ENCODE assay signal across 13 mouse cellular contexts in genomic region chr4:136123792-136124161, GRCm38 (mm10). TPM values are rescaled to one million over a fixed set of nuclear protein-coding genes. Genes with fewer than 3 reads are reported as not detected.
A peak's percentile ranks its signal among the peaks of the same experiment; 100 is the strongest.
DNase-seq lines count a peak whose midpoint lies in the region; ATAC-seq and TF ChIP-seq lines count a peak whose summit lies in the region.
"Had no signal": no experiment of that assay in that cellular context is flagged by ENCODE, and none has a peak within 500 bp of the region (broad histone marks: within the 10 kb centered on the region; RNA-seq: fewer than 3 reads in every experiment).

No protein-coding gene starts in this region.

- no peaks in the 10 kb centered on the region for H3K9me3 ChIP-seq in heart, embryonic 11.5 days (replicated peaks; ENCODE audit: control insufficient read depth, low read length)
- no peaks in the 10 kb centered on the region for H3K9me3 ChIP-seq in kidney, embryonic 16.5 days (ENCODE audit: low read length)
- no peaks in the 10 kb centered on the region for H3K9me3 ChIP-seq in intestine, embryonic 16.5 days (ENCODE audit: control insufficient read depth, low read length)
- no peaks in the 10 kb centered on the region for H3K9me3 ChIP-seq in lung, postnatal 0 days (ENCODE audit: low read length)
- H3K9me3 ChIP-seq: embryonic facial prominence, embryonic 12.5 days; limb, embryonic 13.5 days had no signal

- no peak for DNase-seq in heart, postnatal 25 days (ENCODE audit: low spot score)
- DNase-seq in kidney, postnatal 10 days: no peak
- no peak for DNase-seq in adrenal gland, adult 8-10 months
- no peak for DNase-seq in lung, postnatal 0 days (ENCODE audit: low spot score)
- DNase-seq: cerebellum, adult 11-12 months; gastrocnemius, postnatal 10 days; lung, adult 2 months had no signal

- H3K27ac ChIP-seq in heart, embryonic 11.5 days (ENCODE audit: low read depth, low read length): 0 out of 2 replicates have a peak overlapping the region, but pooled peaks have one; percentile 38
- peak overlapping the region; percentile 74; the same call in 1 of the 2 replicates for H3K27ac ChIP-seq in kidney, embryonic 16.5 days (ENCODE audit: low read length)
- H3K27ac ChIP-seq in intestine, embryonic 16.5 days (ENCODE audit: low read length): peak overlapping the region; percentile 58
- no peak overlapping the region for H3K27ac ChIP-seq in lung, postnatal 0 days (ENCODE audit: low read length)
- H3K27ac ChIP-seq: limb, embryonic 13.5 days had no signal

- no peak for ATAC-seq in heart, embryonic 11.5 days (replicated peaks; ENCODE audit: insufficient number of reproducible peaks, low FRiP score, low TSS enrichment)
- no peak for ATAC-seq in kidney, embryonic 16.5 days (ENCODE audit: low FRiP score, low TSS enrichment)
- ATAC-seq in intestine, embryonic 16.5 days: peak; percentile 15; the same call in 1 of the 2 replicates
- ATAC-seq in lung, postnatal 0 days: no peak

- no peak overlapping the region for H3K4me2 ChIP-seq in heart, embryonic 11.5 days
- H3K4me2 ChIP-seq in kidney, embryonic 16.5 days (replicated peaks; ENCODE audit: low read depth, low read length): no peak overlapping the region
- H3K4me2 ChIP-seq in intestine, embryonic 16.5 days (ENCODE audit: low read depth, low read length): no peak overlapping the region
- H3K4me2 ChIP-seq in lung, postnatal 0 days (replicated peaks; ENCODE audit: low read depth, low read length): no peak overlapping the region
- H3K4me2 ChIP-seq: embryonic facial prominence, embryonic 12.5 days; limb, embryonic 13.5 days had no signal

- H3K4me3 ChIP-seq in heart, embryonic 11.5 days (ENCODE audit: low read depth, low read length): no peak overlapping the region
- H3K4me3 ChIP-seq in kidney, embryonic 16.5 days (ENCODE audit: low read length): no peak overlapping the region
- H3K4me3 ChIP-seq in C2C12 (ENCODE audit: insufficient read depth, poor library complexity, severe bottlenecking): no peak overlapping the region
- H3K4me3 ChIP-seq in intestine, embryonic 16.5 days (ENCODE audit: low read length): no peak overlapping the region
- no peak overlapping the region for H3K4me3 ChIP-seq in lung, postnatal 0 days (ENCODE audit: low read depth, low read length)
- H3K4me3 ChIP-seq: embryonic facial prominence, embryonic 12.5 days; limb, embryonic 13.5 days had no signal

- H3K4me1 ChIP-seq in heart, embryonic 11.5 days (ENCODE audit: control insufficient read depth, insufficient read depth, low read length): peaks cover 24% of the 10 kb centered on the region
- peaks cover 31% of the 10 kb centered on the region for H3K4me1 ChIP-seq in kidney, embryonic 16.5 days (ENCODE audit: insufficient read depth, low read length)
- peaks cover 14% of the 10 kb centered on the region for H3K4me1 ChIP-seq in intestine, embryonic 16.5 days (ENCODE audit: control insufficient read depth, insufficient read depth, low read length)
- H3K4me1 ChIP-seq in lung, postnatal 0 days (ENCODE audit: insufficient read depth, low read depth, low read length): no peaks in the 10 kb centered on the region

- H3K79me2 ChIP-seq in C2C12 (ENCODE audit: control insufficient read depth, insufficient read depth): no peaks in the 10 kb centered on the region

- WGBS in heart, embryonic 11.5 days (ENCODE audit: insufficient replicate concordance): 81% methylated on average over 3 of the region's 3 CpGs
- WGBS in kidney, embryonic 16.5 days: 87% methylated on average over 3 of the region's 3 CpGs
- 80% methylated on average over 3 of the region's 3 CpGs for WGBS in intestine, embryonic 16.5 days
- 80% methylated on average over 3 of the region's 3 CpGs for WGBS in lung, postnatal 0 days

- H3ac ChIP-seq in C2C12 (ENCODE audit: control insufficient read depth, insufficient read length, low read depth): peak overlapping the region; percentile 26

- no peak overlapping the region for H3K9ac ChIP-seq in heart, embryonic 11.5 days (ENCODE audit: low read depth, low read length)
- H3K9ac ChIP-seq in kidney, embryonic 16.5 days (replicated peaks; ENCODE audit: low read length): no peak overlapping the region
- no peak overlapping the region for H3K9ac ChIP-seq in intestine, embryonic 16.5 days (ENCODE audit: low read depth, low read length)
- no peak overlapping the region for H3K9ac ChIP-seq in lung, postnatal 0 days (replicated peaks; ENCODE audit: low read depth)
- H3K9ac ChIP-seq: embryonic facial prominence, embryonic 12.5 days; limb, embryonic 13.5 days had no signal

- H3K27me3 ChIP-seq in heart, embryonic 11.5 days (ENCODE audit: control insufficient read depth, insufficient read depth, low read length): no peaks in the 10 kb centered on the region
- no peaks in the 10 kb centered on the region for H3K27me3 ChIP-seq in kidney, embryonic 16.5 days (ENCODE audit: insufficient read depth, low read length)
- no peaks in the 10 kb centered on the region for H3K27me3 ChIP-seq in C2C12 (ENCODE audit: control insufficient read depth, insufficient read depth, insufficient read length)
- H3K27me3 ChIP-seq in intestine, embryonic 16.5 days (replicated peaks; ENCODE audit: control insufficient read depth, insufficient read depth, low read length): no peaks in the 10 kb centered on the region
- no peaks in the 10 kb centered on the region for H3K27me3 ChIP-seq in lung, postnatal 0 days (replicated peaks; ENCODE audit: insufficient read depth, low read length)
- H3K27me3 ChIP-seq: embryonic facial prominence, embryonic 12.5 days; limb, embryonic 13.5 days had no signal

- TF ChIP-seq EP300 in lung, postnatal 0 days (IDR thresholded peaks at IDR 0.05): no peak

- H3K36me3 ChIP-seq in heart, embryonic 11.5 days (ENCODE audit: control insufficient read depth, insufficient read depth, low read length): no peaks in the 10 kb centered on the region
- H3K36me3 ChIP-seq in kidney, embryonic 16.5 days (ENCODE audit: insufficient read depth, low read length): no peaks in the 10 kb centered on the region
- no peaks in the 10 kb centered on the region for H3K36me3 ChIP-seq in C2C12 (ENCODE audit: control insufficient read depth, insufficient read depth)
- no peaks in the 10 kb centered on the region for H3K36me3 ChIP-seq in intestine, embryonic 16.5 days (ENCODE audit: control insufficient read depth, insufficient read depth, low read length)
- H3K36me3 ChIP-seq in lung, postnatal 0 days (ENCODE audit: insufficient read depth, low read length): no peaks in the 10 kb centered on the region
- H3K36me3 ChIP-seq: embryonic facial prominence, embryonic 12.5 days; limb, embryonic 13.5 days had no signal

- no peaks in the 10 kb centered on the region for H3K79me3 ChIP-seq in C2C12 (ENCODE audit: low read depth)

- intact Hi-C loops in heart, postnatal 25 days (cut with DNase I): no loop called here

- no peak for TF ChIP-seq CTCF in C2C12 (IDR thresholded peaks at IDR 0.05; ENCODE audit: control insufficient read depth, insufficient read depth, insufficient read length)
- no peak for TF ChIP-seq CTCF in lung, postnatal 0 days (IDR thresholded peaks at IDR 0.05)

TF ChIP-seq in C2C12, 6 proteins besides CTCF, POLR2A, EP300 and RAD21:
- no peak for TF ChIP-seq MYOD1 (IDR thresholded peaks at IDR 0.05; ENCODE audit: control insufficient read depth, insufficient read length, low read depth)
- TF ChIP-seq MAX (IDR thresholded peaks at IDR 0.05): no peak
- TF ChIP-seq MYOG (IDR thresholded peaks at IDR 0.05; ENCODE audit: control insufficient read depth, extremely low read depth, insufficient read length): no peak
- TF ChIP-seq USF1 (IDR thresholded peaks at IDR 0.05; ENCODE audit: low read depth): no peak
- TF ChIP-seq CEBPB (IDR thresholded peaks at IDR 0.05; ENCODE audit: low read depth): no peak
- no peak for TF ChIP-seq FOSL1 (IDR thresholded peaks at IDR 0.05; ENCODE audit: insufficient read depth, low read length, poor library complexity, severe bottlenecking)

RNA-seq across cellular contexts. Expression of gene Id3, which starts 19.5 kb away (rescaled TPM):
- 411 and 415 TPM in 2 replicates for polyA plus RNA-seq in heart, embryonic 11.5 days (2014; fragmentation: Nextera tagmentation; extraction: Ambion mirVana)
- 10 to 100 TPM; 46.9 to 70.1 TPM for total RNA-seq in heart, postnatal 25 days (2021)
- 953 and 999 TPM in 2 replicates for polyA plus RNA-seq in kidney, embryonic 16.5 days (2015; fragmentation: Nextera tagmentation; extraction: Ambion mirVana)
- polyA plus RNA-seq in C2C12 (2012; fragmentation: generic; extraction: Trizol): 780 TPM
- polyA plus RNA-seq in intestine, embryonic 16.5 days (2015; fragmentation: Nextera tagmentation; extraction: Ambion mirVana): 232 and 245 TPM in 2 replicates
- 10 to 100 TPM; 58.3 to 76.8 (median 73.8) TPM for total RNA-seq in adrenal gland, adult 8-10 months (2022)
- 430 and 477 TPM in 2 replicates for polyA plus RNA-seq in lung, postnatal 0 days (2015; fragmentation: Nextera tagmentation; extraction: Ambion mirVana)

RNA-seq across cellular contexts. Expression of gene E2f2, which starts 48.4 kb away (rescaled TPM):
- 4.8 and 5.8 TPM in 2 replicates for polyA plus RNA-seq in heart, embryonic 11.5 days (2014; fragmentation: Nextera tagmentation; extraction: Ambion mirVana)
- total RNA-seq in heart, postnatal 25 days (2021): 1 to 10 TPM; 1.9 to 4.3 TPM
- polyA plus RNA-seq in kidney, embryonic 16.5 days (2015; fragmentation: Nextera tagmentation; extraction: Ambion mirVana): 7.3 and 8.3 TPM in 2 replicates
- polyA plus RNA-seq in C2C12 (2012; fragmentation: generic; extraction: Trizol): 11.5 TPM
- polyA plus RNA-seq in intestine, embryonic 16.5 days (2015; fragmentation: Nextera tagmentation; extraction: Ambion mirVana): 7.5 and 9.3 TPM in 2 replicates
- 1 to 10 TPM; 2.6 to 3.6 (median 2.7) TPM for total RNA-seq in adrenal gland, adult 8-10 months (2022)
- polyA plus RNA-seq in lung, postnatal 0 days (2015; fragmentation: Nextera tagmentation; extraction: Ambion mirVana): 17.8 and 19.1 TPM in 2 replicates
